Mouse (Mus musculus): ENCODE results near the gene Gm6040.

- TF ChIP-seq CTCF (conservative IDR thresholded peaks at IDR 0.05; ENCODE audit: low read length) (no peak), POU5F1 (IDR thresholded peaks at IDR 0.05; ENCODE audit: borderline replicate concordance, low read length) (no peak), NANOG (IDR thresholded peaks at IDR 0.05; ENCODE audit: borderline replicate concordance, low read length) (no peak)
Observed at GRCm38 (mm10) chr8:20912288-20912687, 9.6 kb downstream of the Gm6040 start.

All from E14TG2a.4 (cell line).